Mouse (Mus musculus) lung, adult 18-20 months (tissue): ENCODE data around the gene Nufip2.
"Not testable (repeated sequence)": the region's sequence is repeated elsewhere in the genome, so short reads cannot be mapped to it uniquely, and the experiment has no call there.

Experiments used
- DNase-seq, 2 experiments: peaks; one replicate each; pipeline ENCODE4 v3.0.0; 2022; ENCODE audit warnings: mixed read lengths in 2 of 2

Gene Nufip2

DNA sequence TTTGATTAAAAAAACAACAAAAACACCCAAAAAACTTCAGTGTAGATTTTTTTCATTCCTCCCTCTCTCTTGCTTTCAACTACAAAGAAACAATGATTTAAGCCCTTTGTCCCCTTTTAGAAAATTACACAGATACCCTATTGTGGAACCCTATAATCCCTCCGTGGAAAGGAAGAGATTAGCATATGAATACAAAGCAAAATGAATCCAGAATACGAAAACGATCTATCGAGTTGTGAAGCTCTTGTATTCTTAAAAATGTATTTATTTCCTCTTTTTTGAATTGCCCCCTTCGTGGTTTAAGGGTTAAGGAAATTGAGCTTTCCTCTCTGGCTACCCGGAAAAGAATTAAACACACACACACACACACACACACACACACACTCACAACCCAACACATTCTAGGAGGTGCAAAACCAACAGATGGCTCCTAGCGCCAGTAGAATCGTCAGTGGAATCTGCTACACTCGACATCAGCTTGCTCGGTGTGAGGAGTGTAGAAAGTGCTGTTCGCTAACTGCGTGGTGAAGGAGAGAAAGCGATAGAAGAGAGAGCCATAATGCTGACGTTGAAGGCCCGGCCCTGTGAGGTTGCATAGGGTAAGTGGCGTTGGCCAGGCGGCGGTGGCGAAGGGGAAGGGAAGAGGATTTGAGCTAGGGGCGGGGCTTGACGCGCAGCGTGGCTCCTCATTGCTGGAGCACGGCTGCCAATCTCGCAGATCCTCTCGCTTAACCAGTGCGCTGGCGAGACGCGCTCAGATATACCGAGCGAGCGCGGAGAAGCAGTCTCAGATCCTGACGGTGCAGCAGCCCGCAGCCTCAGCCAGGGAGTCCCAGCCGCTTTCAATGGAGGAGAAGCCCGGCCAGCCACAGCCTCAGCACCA is at the start of gene Nufip2:
Nufip2 (plus strand) TSS at position 773 of the 883 bp plus-strand sequence.
- DNase-seq, result peak; percentile 99 to 100

DNA sequence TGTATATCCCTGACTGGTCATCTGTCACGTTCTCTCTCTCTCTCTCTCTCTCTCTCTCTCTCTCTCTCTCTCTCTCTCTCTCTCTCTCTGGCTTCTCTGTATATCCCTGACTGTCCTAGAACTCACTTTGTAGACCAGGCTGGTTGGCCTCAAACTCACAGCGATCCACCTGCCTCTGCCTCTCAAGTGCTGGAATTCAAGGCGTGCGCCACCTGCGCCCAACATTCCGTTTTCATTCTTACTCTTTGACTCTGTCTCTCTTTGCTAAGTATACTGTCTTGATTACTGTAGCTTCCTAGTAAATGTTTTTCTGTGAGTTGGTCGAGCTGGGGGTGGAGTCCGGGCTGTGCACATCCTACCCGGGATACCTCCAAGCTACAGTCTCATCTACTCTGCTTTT is 44.6 kb upstream of the Nufip2 start:
- DNase-seq, result no peak

- no peak for DNase-seq
These were observed 40.5 kb upstream of the Nufip2 start for GRCm38 (mm10) chr11:77645481-77645880.

- DNase-seq, result no peak
These were observed 37.1 kb upstream of the Nufip2 start for GRCm38 (mm10) chr11:77648878-77649277.

DNA sequence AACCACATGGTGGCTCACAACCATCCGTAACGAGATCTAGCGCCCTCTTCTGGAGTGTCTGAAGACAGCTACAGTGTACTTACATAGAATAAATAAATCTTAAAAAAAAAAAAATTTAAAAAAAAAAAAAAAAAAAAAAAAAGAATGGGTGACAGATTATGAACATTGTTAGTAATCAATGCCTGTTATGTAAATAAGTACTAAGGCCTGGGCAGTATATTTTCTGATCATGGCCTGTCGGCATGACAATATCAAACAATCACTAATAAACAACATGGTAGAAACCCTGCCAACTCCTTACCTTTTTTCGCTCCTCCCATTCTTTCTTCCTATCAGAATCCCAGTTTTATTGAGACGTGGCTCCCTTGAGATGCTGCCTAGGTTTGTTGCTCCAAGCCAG is 33.5 kb upstream of the Nufip2 start:
- DNase-seq, result no peak

GRCm38 (mm10) chr11:77653406-77654190 is 32.4 kb upstream of the Nufip2 start:
- DNase-seq, result not testable (repeated sequence)

DNA sequence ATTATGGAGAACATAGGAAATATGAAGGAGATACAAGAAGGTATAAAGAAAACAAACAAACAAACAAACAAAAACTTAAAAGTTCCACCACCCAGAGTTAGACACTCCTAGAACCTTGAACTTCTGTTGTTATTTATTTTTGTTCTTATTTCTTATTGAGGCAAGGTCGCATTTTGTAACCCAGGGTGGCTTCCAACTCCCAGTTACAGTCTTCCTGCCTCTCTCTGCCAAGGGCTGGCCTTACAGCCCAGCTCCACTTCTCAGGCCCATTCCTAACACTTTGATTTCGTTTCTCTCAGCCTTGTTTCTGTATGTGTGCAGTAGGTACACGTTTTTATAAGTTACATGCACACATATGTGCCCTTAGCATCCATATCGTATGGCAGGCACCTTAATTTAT is 26.0 kb upstream of the Nufip2 start:
- DNase-seq, result no peak

- no peak for DNase-seq
These were observed 22.3 kb upstream of the Nufip2 start for GRCm38 (mm10) chr11:77663639-77664038.

- no peak for DNase-seq
These were observed 21.9 kb upstream of the Nufip2 start for GRCm38 (mm10) chr11:77664046-77664445.

DNA sequence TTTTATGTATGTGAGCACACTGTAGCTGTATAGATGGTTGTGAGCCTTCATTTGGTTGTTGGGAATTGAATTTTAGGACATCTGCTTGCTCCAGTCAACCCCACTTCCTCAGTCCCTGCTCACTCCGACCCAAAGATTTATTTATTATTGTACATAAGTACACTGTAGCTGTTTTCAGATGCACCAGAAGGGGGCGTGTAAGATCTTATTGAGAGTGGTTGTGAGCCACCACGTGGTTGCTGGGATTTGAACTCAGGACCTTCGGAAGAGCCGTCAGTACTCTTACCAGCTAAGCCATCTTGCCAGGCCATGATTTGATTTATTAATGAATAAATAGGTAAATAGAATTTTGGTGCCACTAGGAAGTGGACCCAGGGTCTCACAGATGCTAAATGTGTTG is 20.6 kb upstream of the Nufip2 start:
- not testable (repeated sequence) for DNase-seq

DNA sequence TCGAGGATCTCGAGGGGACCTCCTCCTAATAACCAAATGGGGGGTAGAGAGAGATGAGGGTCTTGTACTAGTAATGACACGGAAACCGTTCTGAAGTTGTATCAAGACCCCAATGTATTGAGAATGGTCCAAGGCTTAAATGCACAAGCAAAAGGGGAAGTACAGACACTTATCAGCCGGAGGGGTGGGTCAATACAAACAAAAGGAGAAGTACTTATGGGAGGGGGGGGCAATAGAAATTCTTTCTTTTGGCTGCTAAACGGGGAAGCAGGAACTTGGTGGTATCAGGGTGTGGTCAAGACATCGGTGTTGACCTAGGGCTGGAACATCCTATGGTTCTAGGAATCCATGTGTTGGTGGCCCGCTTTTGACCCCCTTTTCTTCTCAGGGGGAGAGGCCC is 19.2 kb upstream of the Nufip2 start:
- DNase-seq, result not testable (repeated sequence)

DNA sequence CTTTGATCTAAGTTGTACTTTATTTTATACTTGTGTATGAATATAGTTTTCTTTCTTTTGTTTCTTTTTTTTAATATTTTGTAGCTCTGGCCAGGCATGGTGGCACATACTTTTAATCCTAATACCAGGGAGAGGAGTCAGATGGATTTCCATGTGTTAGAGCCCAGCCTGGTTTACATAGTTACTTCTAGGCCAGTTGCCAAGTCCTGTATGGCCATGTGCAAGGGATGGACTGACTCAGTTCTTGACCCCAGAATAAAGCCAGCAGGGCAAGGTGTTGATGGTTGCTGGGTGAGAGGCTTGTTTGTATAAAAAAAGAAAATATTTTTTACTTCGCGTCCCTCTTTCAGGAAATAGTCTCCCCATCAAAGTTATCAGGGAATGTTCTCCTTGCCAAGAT is 13.2 kb upstream of the Nufip2 start:
- DNase-seq, result no peak

DNA sequence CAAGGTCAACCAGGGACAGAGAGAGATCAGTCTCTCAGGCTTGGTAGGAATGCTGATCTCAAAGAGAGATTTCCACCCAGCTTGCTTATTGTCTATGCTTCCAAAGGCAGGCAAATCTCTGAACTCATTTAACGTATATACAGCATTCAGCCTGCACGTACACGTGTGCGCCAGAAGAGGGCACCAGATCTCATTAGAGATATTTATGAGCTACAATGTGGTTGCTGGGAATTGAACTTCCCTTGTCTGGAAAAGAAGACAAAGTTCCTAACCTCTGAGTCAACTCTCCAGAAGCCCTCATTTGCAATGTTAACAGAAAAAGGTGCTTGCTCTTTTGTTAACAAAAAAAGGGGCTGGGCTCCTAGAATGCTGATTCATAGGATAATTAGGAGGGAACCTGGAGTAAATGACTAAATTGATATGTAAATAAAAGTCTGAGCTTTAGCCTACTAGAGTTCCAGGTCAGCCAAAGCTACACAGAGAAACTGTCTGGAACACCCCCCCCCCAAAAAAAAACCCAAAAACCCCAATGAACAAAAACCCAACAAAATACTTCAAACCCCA is 12.4 kb upstream of the Nufip2 start:
- no peak for DNase-seq

GRCm38 (mm10) chr11:77680018-77680417 is 5.9 kb upstream of the Nufip2 start:
- no peak for DNase-seq

GRCm38 (mm10) chr11:77684896-77685295 is 1.1 kb upstream of the Nufip2 start:
- no peak for DNase-seq

DNA sequence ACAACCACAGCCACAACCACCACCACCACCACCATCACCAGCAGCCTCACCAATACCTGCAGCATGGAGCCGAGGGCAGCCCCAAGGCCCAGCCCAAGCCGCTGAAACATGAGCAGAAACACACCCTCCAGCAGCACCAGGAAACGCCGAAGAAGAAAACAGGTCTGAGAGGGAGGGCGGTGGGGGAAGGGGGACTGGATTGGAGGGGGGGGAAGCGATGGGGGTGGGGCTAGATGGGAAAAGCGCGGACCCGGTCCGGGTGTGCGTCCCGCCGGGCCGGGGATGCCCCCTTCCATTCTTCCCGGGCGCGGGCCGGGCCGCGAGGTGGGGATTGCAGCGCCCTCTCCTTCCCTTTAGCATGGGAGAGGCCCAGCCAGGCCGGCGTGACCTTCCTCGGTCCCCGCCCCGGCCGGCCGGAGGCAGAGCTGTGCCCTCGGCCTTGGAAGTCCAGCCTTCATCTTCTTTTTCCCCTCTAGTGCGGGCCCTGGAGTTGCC is 438 bp downstream of the Nufip2 start:
- DNase-seq, result peak; percentile 39 to 46

- DNase-seq, result peak; percentile 67 to 73
These were observed 1.0 kb downstream of the Nufip2 start for GRCm38 (mm10) chr11:77686841-77687540.

DNA sequence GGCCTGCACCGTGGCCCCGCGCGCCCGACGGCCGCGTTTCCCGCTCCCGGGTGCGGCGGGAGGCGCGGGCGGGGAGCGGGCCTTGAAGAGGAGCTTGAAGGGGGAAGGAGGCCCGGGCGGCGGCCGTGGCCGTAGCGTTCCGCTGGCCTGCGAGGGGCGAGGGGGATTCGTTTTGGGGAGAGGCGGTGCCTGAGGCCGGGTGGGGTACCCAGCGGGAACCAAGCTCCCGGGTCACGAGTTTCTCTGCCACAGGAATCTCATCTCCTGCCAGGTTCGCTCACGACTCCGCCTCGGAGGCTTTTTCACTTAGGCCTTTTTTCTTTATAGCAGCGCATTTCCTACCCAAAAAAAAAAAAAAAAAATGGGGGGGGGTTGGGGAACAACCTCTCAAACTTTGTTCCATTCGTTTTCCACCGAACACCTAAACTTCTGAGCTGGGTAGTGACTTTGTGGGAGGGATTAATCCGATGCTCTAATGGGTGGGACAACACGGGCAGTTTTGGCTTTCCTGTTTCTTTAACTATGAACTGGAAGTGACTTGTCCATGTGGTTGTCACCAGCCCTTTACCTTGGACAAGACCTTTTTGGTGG is 1.7 kb downstream of the Nufip2 start:
- DNase-seq, result peak; percentile 52 to 53

DNA sequence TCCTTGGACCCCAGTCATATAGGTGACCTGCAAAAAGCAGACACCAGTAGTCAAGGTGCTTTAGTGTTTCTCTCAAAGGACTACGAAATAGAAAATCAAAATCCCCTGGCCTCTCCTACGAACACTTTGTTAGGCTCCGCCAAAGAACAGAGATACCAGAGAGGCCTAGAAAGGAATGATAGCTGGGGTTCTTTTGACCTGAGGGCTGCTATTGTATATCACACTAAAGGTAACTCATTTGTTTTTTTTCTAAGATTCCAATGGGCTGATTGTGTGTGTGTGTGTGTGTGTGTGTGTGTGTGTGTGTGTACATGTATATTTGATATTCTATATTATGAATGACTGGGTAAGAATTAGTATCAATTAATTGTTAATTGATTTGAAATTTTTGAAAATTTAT is 7.1 kb downstream of the Nufip2 start:
- no peak for DNase-seq

GRCm38 (mm10) chr11:77697232-77697631 is 11.3 kb downstream of the Nufip2 start:
- DNase-seq, result no peak

DNA sequence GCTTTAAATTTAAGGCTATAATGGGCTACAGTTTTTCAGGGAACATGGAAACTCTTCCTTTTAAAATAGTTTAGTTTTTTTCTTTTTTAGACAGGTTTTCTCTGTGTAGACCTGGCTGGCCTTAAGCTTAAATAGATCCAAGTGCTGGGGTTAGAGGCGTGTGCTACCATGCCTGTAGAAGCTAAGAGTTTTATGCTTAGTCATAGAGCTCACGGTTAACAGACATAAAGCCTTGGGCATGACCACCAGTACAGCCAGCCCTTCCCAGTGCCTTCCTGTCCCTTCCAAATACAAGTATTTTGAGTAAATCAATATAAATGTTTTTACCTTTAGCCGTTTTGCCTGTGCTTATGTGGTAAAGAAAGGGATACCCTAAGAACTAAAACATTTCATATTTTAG is 20.0 kb downstream of the Nufip2 start:
- no peak for DNase-seq

DNA sequence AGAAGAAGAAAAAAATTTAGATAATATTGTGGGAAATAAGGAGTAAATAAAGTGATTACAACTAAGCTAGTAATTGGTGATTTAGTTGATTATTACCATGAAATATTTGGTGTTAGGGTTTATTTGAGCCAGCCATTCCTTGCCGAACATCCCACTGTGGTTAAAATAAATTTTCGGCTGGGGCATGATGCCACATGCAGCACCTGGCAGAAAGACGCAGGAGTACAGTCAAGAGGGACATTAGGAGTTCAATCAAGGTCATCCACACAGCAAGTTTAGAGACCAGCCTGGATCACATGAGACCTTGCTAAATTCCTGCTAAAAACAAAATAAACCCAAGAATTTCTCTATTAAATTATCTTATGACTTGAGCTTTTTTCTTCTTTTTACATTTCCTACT is 23.1 kb downstream of the Nufip2 start:
- no peak for DNase-seq
